Mouse (Mus musculus): ENCODE data around the gene Iqcf3. TPM values are rescaled to one million over a fixed set of nuclear protein-coding genes. Genes with fewer than 3 reads are reported as not detected.
A peak's percentile ranks its signal among the peaks of the same experiment; 100 is the strongest.

The Iqcf3 gene
- polyA plus RNA-seq, 1 experiment from 2014 or later: not detected

GRCm38 (mm10) chr9:106457163-106457559, 104.3 kb downstream of the Iqcf3 start:
- WGBS: 32% methylated on average over 9 of the region's 9 CpGs

DNA sequence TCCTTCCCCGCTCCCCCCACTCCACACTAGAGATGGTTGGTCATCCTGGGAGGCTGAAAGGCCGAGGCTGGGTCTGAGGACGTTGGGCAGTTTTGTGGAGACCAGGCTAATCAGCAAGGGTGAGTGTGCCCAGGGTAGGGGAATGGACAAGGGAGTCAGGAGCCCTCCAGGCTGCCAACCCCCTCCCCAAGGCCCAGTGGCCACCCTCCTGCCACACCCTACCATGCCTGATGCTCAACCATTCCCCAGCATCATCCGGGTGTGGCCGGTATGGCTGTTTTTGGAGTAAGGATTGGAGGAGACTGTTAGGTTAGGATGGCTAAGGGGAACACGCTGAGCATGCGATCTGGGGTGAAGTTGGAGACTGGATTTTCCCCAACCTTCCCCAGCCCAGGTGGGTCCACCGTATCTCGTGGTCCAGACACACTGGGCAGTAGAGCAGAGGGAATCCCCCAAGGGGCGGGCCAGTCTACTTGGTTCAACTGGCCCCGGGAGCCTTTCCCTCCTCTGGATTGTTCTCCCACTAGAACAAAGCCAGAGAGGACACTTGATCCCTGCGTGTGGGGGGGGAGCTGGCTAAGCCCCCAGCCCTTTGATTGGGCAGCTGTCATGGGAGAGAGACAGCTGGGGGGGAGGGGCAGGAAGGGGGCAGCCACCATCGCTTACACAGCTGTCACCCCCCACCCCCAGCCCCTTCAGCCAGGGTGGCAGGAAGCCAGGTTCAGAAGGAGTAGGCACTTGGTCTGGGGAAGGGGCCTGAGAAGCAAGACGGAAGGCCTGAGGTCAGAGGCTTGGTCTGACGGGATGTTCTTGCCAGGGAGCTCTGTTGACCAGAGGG, 104.9 kb downstream of the Iqcf3 start:
- WGBS: 20% methylated on average over 15 of the region's 15 CpGs
- H3K9me3 ChIP-seq: no peaks in the 10 kb centered on the region
- H3K27me3 ChIP-seq: no peaks in the 10 kb centered on the region
- H3K36me3 ChIP-seq: peaks cover 26% of the 10 kb centered on the region
- H3K4me2 ChIP-seq: peak overlapping the region; percentile 100
- peak overlapping the region; percentile 79 for H3K4me3 ChIP-seq
- peak overlapping the region; percentile 94 for H3K9ac ChIP-seq
- peak overlapping the region; percentile 97 for H3K27ac ChIP-seq
- no peak for ATAC-seq (ENCODE audit: low FRiP score)
- peaks cover 78% of the 10 kb centered on the region for H3K4me1 ChIP-seq (replicated peaks)

More at GRCm38 (mm10) chr9:106457163-106457559, 104.3 kb downstream of the Iqcf3 start:
- Histone ChIP-seq H3K4me2 (peak overlapping the region; percentile 100), H3K27me3 (no peaks in the 10 kb centered on the region), H3K9ac (peak overlapping the region; percentile 94), H3K36me3 (peaks cover 32% of the 10 kb centered on the region), H3K4me1 (replicated peaks) (peaks cover 76% of the 10 kb centered on the region), H3K9me3 (no peaks in the 10 kb centered on the region), H3K4me3 (peak overlapping the region; percentile 79), H3K27ac (peak overlapping the region; percentile 97)
- ATAC-seq (ENCODE audit: low FRiP score): no peak

GRCm38 (mm10) chr9:106454888-106455681, 106.3 kb downstream of the Iqcf3 start:
- peaks cover 84% of the 10 kb centered on the region for H3K4me1 ChIP-seq (replicated peaks)
- 1% methylated on average over 17 of the region's 17 CpGs for WGBS
- H3K36me3 ChIP-seq: peaks cover 12% of the 10 kb centered on the region; the same call in 1 of the 2 replicates

DNA sequence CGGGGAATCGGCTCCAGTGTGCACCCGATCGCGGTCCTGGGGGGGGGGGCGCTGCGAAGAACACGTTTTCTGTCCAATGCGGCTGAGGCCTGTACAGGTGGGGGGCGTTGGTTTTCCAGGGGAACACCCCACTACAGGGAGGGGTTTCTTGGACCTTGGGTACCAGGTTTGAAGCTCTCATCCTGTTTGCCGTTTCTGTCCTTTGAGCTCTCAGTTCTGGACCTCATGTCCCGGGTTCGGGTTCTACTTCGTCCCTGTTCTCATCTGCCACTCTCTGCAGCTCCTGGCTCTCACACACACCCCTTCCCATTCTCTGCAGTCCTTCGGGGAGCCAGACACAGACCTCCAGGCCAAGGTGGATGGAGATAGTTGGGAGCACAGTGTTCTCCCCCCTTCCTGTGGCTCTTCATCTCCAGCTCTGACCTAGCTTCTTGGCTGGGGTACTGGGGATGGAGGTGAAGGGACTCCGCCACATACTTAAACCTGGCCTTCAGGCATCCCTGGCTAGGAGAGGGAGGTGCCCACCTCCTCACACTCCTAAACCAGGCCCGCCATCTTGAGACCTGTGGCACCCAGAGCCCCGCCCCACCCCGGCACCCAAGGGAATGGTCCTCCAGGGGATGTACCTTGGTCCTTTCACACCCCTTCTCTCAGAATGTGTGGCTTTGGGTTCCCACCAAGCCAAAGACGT, 107.2 kb downstream of the Iqcf3 start:
- WGBS: under 1% methylated on average over 15 of the region's 20 CpGs
- Histone ChIP-seq H3K9me3 (no peaks in the 10 kb centered on the region), H3K27ac (peak overlapping the region; percentile 97), H3K9ac (peak overlapping the region; percentile 94), H3K36me3 (0 out of 2 replicates have a peak, but pooled peaks cover 8% of the 10 kb centered on the region), H3K4me1 (replicated peaks) (peaks cover 80% of the 10 kb centered on the region), H3K27me3 (0 out of 2 replicates have a peak, but pooled peaks cover 3% of the 10 kb centered on the region), H3K4me2 (peak overlapping the region; percentile 100), H3K4me3 (peak overlapping the region; percentile 79)
- peak; percentile 15 for ATAC-seq (ENCODE audit: low FRiP score)

More at GRCm38 (mm10) chr9:106454888-106455681, 106.3 kb downstream of the Iqcf3 start:
- peak overlapping the region; percentile 100 for H3K4me2 ChIP-seq
- peak; percentile 26 for ATAC-seq (ENCODE audit: low FRiP score)
- 0 out of 2 replicates have a peak, but pooled peaks cover 3% of the 10 kb centered on the region for H3K27me3 ChIP-seq
- peak overlapping the region; percentile 79 for H3K4me3 ChIP-seq
- H3K9me3 ChIP-seq: no peaks in the 10 kb centered on the region
- H3K9ac ChIP-seq: peak overlapping the region; percentile 94
- peak overlapping the region; percentile 97 for H3K27ac ChIP-seq

- peak within 1 kb of the TSS; percentile 79 for H3K4me3 ChIP-seq
- H3K27ac ChIP-seq: peak within 1 kb of the TSS; percentile 97
- ATAC-seq (ENCODE audit: low FRiP score): peak; percentile 69
- no peaks in the 10 kb centered on the region for H3K9me3 ChIP-seq
- H3K27me3 ChIP-seq: 0 out of 2 replicates have a peak, but pooled peaks cover 3% of the 10 kb centered on the region
- H3K4me2 ChIP-seq: peak within 1 kb of the TSS; percentile 100
- peaks cover 80% of the 10 kb centered on the region for H3K4me1 ChIP-seq (replicated peaks)
- WGBS: under 1% methylated on average over 53 of the region's 74 CpGs
- 0 out of 2 replicates have a peak, but pooled peaks cover 8% of the 10 kb centered on the region for H3K36me3 ChIP-seq
- peak within 1 kb of the TSS; percentile 94 for H3K9ac ChIP-seq
Observed at GRCm38 (mm10) chr9:106453271-106454070, 108.0 kb downstream of the Iqcf3 start, which contains the start of gene Pcbp4. Gene Pcbp4 (plus strand): TSS chr9:106453291.

Other genes with a start within 250 kb of the Iqcf3 start
- 9.9 and 10.3 TPM in 2 replicates for gene Dusp7, start 193.0 kb downstream of the Iqcf3 start, polyA plus RNA-seq (2015; fragmentation: Nextera tagmentation; extraction: Ambion mirVana)
- 704 TPM in 2 replicates for gene Rpl29, start 132.2 kb downstream of the Iqcf3 start, polyA plus RNA-seq (2015; fragmentation: Nextera tagmentation; extraction: Ambion mirVana)
- gene Acy1, start 123.3 kb downstream of the Iqcf3 start, polyA plus RNA-seq (2015; fragmentation: Nextera tagmentation; extraction: Ambion mirVana): 25.1 and 28.6 TPM in 2 replicates
- 6.9 and 7.3 TPM in 2 replicates for gene Abhd14b, start 114.2 kb downstream of the Iqcf3 start, polyA plus RNA-seq (2015; fragmentation: Nextera tagmentation; extraction: Ambion mirVana)
- 51.7 and 52.7 TPM in 2 replicates for gene Abhd14a, start 114.0 kb downstream of the Iqcf3 start, polyA plus RNA-seq (2015; fragmentation: Nextera tagmentation; extraction: Ambion mirVana)
- gene Pcbp4, start 108.3 kb downstream of the Iqcf3 start, polyA plus RNA-seq (2015; fragmentation: Nextera tagmentation; extraction: Ambion mirVana): 248 and 259 TPM in 2 replicates
- gene Gpr62, start 95.7 kb downstream of the Iqcf3 start, polyA plus RNA-seq (2015; fragmentation: Nextera tagmentation; extraction: Ambion mirVana): 0.60 and 0.68 TPM in 2 replicates
- gene Rrp9, start 85.7 kb downstream of the Iqcf3 start, polyA plus RNA-seq (2015; fragmentation: Nextera tagmentation; extraction: Ambion mirVana): 43.9 and 44.0 TPM in 2 replicates
- gene Parp3, start 84.7 kb downstream of the Iqcf3 start, polyA plus RNA-seq (2015; fragmentation: Nextera tagmentation; extraction: Ambion mirVana): 0.74 and 0.88 TPM in 2 replicates
- gene Iqcf1, start 61.7 kb downstream of the Iqcf3 start, polyA plus RNA-seq (2015; fragmentation: Nextera tagmentation; extraction: Ambion mirVana): not detected in 2 replicates
- gene Iqcf5, start 47.1 kb downstream of the Iqcf3 start, polyA plus RNA-seq (2015; fragmentation: Nextera tagmentation; extraction: Ambion mirVana): not detected in 2 replicates
- gene Iqcf4, start 9.4 kb upstream of the Iqcf3 start, polyA plus RNA-seq (2015; fragmentation: Nextera tagmentation; extraction: Ambion mirVana): not detected in 2 replicates
- gene Iqcf6, start 65.0 kb upstream of the Iqcf3 start, polyA plus RNA-seq (2015; fragmentation: Nextera tagmentation; extraction: Ambion mirVana): not detected in 2 replicates
- gene Grm2, start 94.5 kb upstream of the Iqcf3 start, polyA plus RNA-seq (2015; fragmentation: Nextera tagmentation; extraction: Ambion mirVana): 3.7 and 5.3 TPM in 2 replicates
- 49.1 and 52.7 TPM in 2 replicates for gene Tex264, start 124.3 kb upstream of the Iqcf3 start, polyA plus RNA-seq (2015; fragmentation: Nextera tagmentation; extraction: Ambion mirVana)
- gene Rad54l2, start 227.6 kb upstream of the Iqcf3 start, polyA plus RNA-seq (2015; fragmentation: Nextera tagmentation; extraction: Ambion mirVana): 8.2 and 8.8 TPM in 2 replicates

Data from hindbrain, embryonic 13.5 days (tissue).